Mouse (Mus musculus): ENCODE results near the gene Grin1.

Gene Grin1

DNA sequence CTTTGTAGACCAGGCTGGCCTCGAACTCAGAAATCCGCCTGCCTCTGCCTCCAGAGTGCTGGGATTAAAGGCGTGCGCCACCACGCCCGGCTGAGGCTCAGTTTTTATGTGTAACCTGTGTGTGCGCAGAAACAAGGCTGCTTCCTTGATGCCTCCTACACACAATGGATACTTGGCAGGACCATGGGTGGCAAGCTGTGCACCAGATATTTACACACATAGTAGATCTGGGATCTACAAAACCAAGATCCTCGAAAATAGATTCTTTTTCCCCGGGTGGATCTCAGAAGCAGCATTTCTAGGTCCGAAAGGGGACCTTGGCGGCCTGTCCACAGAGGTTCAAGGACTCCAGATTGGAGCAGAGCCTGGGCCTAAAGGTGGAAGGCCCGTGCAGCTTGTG, 57.1 kb downstream of the Grin1 start:
- ChIA-PET CTCF (interaction anchor here in 3 of 4 experiments (0.6 to 1.9 kb wide), 21 partner anchors 10 to 812 kb away, joined by 3 to 10 read pairs (median 4); partner anchors contain the start of genes Abca2 (in 1 of the 3), Anapc2 (in 1 of the 3), Arrdc1 (in 1 of the 3) and Lrrc26 (in 1 of the 3)), POLR2A (interaction anchor here (0.6 to 75.9 kb wide), 47 partner anchors 8 to 884 kb away, joined by 3 to 2347 read pairs (median 4); partner anchors contain the start of genes Anapc2 (in 4 of the 4), Ssna1 (in 4 of the 4), Nrarp (in 3 of the 4) and Fam166a (in 2 of the 4))

DNA sequence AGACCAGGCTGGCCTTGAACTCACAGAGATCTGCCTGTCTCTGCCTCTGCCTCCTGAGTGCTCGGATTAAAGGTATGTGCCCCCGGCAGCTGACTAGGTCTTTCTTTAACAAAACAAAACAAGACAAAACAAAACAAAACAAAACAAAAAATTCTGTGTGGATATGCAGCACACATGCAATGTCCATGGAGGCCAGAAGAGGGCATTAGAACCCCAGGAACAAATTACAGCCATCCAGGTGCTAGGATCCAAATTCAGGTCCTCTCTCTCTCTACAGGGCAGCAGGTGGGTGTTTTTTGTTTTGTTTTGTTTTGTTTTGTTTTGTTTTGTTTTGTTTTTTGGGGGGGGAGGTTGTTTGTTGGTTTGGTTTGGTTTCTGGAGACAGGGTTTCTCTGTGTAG, 60.1 kb downstream of the Grin1 start:
- ChIA-PET POLR2A (interaction anchor here in 3 of 4 experiments (0.7 to 75.9 kb wide), 5 partner anchors 13 to 197 kb away, joined by 3 to 2347 read pairs (median 4); partner anchors contain the start of genes Fam166a (in 2 of the 3), Nelfb (in 2 of the 3), Rnf224 (in 2 of the 3) and Slc34a3 (in 2 of the 3)), CTCF (interaction anchor here in 1 of 4 experiments (1.0 kb wide), 1 partner anchor 60 kb away, joined by 3 read pairs; the partner anchor contains the start of gene Grin1)

DNA sequence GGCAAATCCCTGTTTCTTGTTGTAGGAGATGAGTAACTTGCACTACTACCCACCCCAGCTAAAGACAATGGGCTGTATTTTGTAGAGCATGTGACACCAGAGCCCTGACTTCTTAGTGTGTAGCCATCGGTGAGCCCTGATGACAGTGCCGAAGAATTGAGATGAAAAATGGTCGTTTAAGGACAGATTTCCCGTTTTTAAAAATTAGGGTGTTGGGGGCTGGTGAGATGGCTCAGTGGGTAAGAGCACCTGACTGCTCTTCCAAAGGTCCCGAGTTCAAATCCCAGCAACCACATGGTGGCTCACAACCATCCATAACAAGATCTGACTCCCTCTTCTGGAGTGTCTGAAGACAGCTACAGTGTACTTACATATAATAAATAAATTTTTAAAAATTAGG, 61.7 kb downstream of the Grin1 start:
- POLR2A ChIA-PET = interaction anchor here in 2 of 4 experiments (1.1 to 75.9 kb wide), 5 partner anchors 13 to 63 kb away, joined by 3 to 2347 read pairs (median 25); partner anchors contain the start of genes Fam166a (in 2 of the 2), Nelfb (in 2 of the 2), Rnf224 (in 2 of the 2) and Slc34a3 (in 2 of the 2)
- CTCF ChIA-PET = interaction anchor here in 2 of 4 experiments (1.0 to 3.5 kb wide), 5 partner anchors 14 to 65 kb away, joined by 3 to 23 read pairs (median 5); no protein-coding TSS in a partner anchor

DNA sequence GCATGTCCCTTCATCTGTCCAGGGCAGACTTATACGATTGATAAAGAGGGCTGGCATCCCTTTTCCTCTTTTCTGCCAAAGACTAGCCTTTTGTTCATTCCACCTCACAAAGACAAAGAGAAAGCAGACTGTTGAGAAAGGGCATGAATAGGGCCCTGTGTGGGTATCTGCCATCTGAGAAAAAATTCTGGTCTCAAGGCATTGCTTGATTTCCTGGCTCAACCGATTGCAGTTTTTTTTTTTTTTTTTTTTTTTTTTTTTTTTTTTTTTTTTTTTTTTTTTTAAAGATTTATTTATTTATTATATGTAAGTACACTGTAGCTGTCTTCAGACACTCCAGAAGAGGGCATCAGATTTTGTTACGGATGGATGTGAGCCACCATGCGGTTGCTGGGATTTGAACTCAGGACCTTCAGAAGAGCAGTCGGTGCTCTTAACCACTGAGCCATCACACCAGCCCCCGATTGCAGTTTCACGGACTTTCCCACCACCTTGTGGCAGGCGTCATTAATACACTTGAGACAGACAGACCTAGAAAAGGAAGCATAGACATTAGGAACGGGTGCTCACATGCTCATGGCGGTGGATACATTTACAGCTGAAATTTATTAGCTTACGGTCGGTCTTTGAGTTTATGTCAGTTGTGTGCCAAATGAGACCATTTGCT, 62.4 kb downstream of the Grin1 start:
- ChIA-PET CTCF (interaction anchor here in 3 of 4 experiments (0.6 to 3.5 kb wide), 13 partner anchors 11 to 104 kb away, joined by 3 to 23 read pairs (median 4); partner anchors contain the start of genes AL732309.1 (in 1 of the 3) and Tor4a (in 1 of the 3)), POLR2A (interaction anchor here in 3 of 4 experiments (1.0 to 75.9 kb wide), 22 partner anchors 8 to 140 kb away, joined by 3 to 2347 read pairs (median 6); partner anchors contain the start of genes Tubb4b (in 3 of the 3), AL732309.1 (in 2 of the 3), Anapc2 (in 2 of the 3) and Cysrt1 (in 2 of the 3))

DNA sequence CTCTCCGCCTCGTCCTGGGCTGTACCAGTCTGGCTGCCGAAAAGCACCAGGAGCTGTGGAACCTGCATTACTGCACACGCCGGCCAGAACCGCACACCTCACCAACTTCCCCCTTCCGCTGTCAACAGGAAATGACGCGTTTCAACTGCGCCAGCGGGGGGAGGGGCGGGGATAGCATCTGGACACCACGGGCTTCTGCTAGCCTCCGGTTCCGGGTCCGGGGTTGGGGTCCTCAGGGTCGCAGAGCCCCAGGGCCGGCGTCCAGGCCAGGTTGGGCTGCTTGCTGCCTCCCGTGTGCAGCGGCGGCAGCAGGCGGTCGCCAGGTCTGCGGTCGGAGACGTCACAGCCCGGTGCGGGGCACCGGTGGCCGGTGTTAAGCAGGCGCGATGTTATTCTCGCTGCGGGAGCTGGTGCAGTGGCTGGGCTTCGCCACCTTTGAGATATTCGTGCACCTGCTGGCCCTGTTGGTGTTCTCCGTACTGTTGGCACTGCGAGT, 63.7 kb downstream of the Grin1 start, which contains the start of gene Tmem203:
Gene Tmem203 (plus strand): TSS at position 156 of the 496 bp plus-strand sequence.
- ChIA-PET CTCF (interaction anchor here (0.5 to 3.5 kb wide), 19 partner anchors 10 to 320 kb away, joined by 3 to 23 read pairs (median 3); partner anchors contain the start of genes AL732309.1 (in 1 of the 4), Arrdc1 (in 1 of the 4), Cysrt1 (in 1 of the 4) and Rnf208 (in 1 of the 4)), POLR2A (interaction anchor here (0.6 to 75.9 kb wide), 40 partner anchors 10 to 205 kb away, joined by 3 to 2347 read pairs (median 5); partner anchors contain the start of genes Anapc2 (in 3 of the 4), Cysrt1 (in 3 of the 4), Rnf208 (in 3 of the 4) and Ssna1 (in 3 of the 4))

DNA sequence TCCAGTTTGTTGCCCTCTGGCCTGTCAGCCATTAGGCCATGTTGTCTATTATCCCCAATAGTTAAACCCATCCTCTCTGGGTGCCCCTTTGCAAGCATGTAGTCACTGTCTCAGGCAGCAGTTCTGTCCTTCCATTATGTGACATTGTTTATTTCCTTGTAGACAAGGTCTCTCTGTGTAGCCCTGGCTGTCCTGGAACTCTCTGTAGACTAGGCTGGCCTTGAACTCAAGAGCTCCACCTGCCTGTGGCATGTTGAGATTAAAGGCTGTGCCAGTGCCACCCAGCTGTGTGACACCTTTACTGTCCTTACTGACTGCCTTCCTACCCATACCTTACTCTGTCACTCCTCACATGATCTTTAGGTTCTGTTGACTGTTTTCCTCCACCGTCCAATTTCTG, 66.7 kb downstream of the Grin1 start:
- ChIA-PET POLR2A (interaction anchor here (0.7 to 75.9 kb wide), 8 partner anchors 3 to 76 kb away, joined by 3 to 2347 read pairs (median 48); partner anchors contain the start of genes Cysrt1 (in 3 of the 4), Rnf208 (in 3 of the 4), Fam166a (in 2 of the 4) and Nelfb (in 2 of the 4)), CTCF (interaction anchor here (0.5 to 7.5 kb wide), 14 partner anchors 12 to 87 kb away, joined by 3 to 46 read pairs (median 3); no protein-coding TSS in a partner anchor)

DNA sequence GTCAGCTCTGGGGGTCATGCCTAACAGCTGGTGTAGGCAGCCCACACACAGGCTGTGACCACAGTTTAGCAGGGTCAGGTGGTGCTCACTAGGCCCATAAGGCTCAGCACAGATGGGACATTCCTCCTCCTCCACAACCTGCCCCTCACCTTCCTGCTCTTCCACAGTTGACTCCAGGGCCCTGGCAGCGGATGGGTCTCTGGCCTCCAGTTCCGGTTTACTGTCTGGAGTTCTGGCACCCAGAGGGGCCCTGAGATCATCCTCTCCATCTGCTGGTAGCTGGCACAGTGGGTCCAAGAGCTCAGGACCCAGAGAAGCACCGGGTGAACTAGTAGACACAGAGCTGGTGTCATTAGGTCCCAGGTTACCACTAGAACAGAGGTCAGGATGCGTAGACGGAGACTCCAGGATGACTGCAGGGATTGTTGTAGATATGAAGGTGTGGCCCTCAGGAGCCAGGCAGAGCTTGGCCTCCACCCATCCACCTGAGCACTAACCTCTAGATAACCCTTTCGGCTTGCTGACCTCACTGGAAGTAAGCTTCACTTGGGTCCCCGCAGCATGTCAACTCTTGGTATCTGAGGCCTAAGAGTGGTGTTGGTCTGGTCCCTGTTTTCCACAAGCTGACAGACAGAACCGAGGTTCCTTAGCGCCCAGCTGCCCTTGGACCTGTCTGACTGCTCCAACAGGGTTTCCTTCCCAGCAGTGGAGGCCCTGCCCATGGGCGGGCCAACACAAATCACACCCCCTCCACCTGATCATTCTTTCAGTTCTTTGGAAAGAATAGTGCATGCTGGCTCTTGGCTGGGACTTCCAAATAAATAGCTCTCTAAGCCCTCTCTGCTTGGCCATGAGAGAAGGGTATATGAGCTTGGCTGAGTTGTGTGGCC, 72.6 kb downstream of the Grin1 start, which contains the start of gene AL732309.1:
Gene AL732309.1 (minus strand): TSS at position 681 of the 890 bp plus-strand sequence.
- CTCF ChIA-PET = interaction anchor here (0.6 to 8.8 kb wide), 12 partner anchors 9 to 180 kb away, joined by 3 to 51 read pairs (median 4); partner anchors contain the start of genes Tmem203 (in 1 of the 4) and Tor4a (in 1 of the 4)
- POLR2A ChIA-PET = interaction anchor here (0.5 to 75.9 kb wide), 22 partner anchors 3 to 311 kb away, joined by 3 to 2347 read pairs (median 5); partner anchors contain the start of genes Tmem203 (in 3 of the 4), Tubb4b (in 3 of the 4), Fam166a (in 2 of the 4) and Nelfb (in 2 of the 4)

DNA sequence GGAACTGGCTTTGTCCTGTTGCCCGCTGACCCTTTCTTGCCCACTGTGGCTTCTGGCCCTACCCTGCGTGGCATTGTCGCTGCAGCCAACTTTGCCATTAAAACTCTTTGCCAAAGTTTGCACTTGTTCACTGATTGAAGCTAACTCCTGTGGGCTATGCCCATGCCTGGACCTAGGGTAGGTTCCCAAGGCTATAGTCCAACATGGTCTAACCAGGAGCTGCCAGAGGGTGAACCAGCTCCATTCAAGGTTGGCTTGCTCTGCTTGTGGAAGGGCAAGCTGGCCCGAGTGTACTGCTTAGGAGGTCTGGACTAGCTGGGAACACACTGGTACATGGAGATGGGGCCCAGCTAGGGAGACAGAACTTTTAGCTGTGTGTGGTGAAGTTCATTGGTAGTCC, 74.8 kb downstream of the Grin1 start:
- ChIA-PET CTCF (interaction anchor here in 3 of 4 experiments (0.9 to 8.8 kb wide), 3 partner anchors 16 kb away, joined by 6 to 51 read pairs (median 9); no protein-coding TSS in a partner anchor), POLR2A (interaction anchor here (0.7 to 75.9 kb wide), 13 partner anchors 6 to 92 kb away, joined by 3 to 2347 read pairs (median 6); partner anchors contain the start of genes Tmem203 (in 3 of the 4), Tubb4b (in 3 of the 4), Anapc2 (in 2 of the 4) and Fam166a (in 2 of the 4))

DNA sequence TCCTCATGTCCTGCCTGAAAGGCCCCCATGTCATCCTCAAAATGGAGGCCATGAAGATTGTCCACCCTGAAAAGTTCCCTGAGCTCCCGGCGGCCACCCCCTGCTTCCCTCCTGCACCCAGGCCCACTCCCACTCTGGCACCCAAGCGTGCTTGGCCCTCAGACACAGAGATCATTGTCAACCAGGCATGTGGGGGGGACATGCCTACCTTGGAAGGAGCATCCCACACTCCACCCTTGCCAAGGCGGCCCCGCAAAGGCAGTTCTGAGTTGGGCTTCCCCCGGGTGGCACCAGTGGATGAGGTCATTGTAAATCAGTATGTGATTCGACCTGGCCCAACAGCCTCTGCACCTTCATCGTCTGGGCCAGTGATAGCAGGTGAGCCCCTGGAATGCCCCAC, 75.6 kb downstream of the Grin1 start:
- POLR2A ChIA-PET = interaction anchor here in 3 of 4 experiments (0.8 to 75.9 kb wide), 11 partner anchors 6 to 308 kb away, joined by 3 to 2347 read pairs (median 10); partner anchors contain the start of genes Tubb4b (in 3 of the 3), Fam166a (in 2 of the 3), Nelfb (in 2 of the 3) and Rnf224 (in 2 of the 3)
- CTCF ChIA-PET = interaction anchor here in 3 of 4 experiments (1.8 to 8.8 kb wide), 3 partner anchors 14 to 15 kb away, joined by 7 to 54 read pairs (median 51); no protein-coding TSS in a partner anchor

DNA sequence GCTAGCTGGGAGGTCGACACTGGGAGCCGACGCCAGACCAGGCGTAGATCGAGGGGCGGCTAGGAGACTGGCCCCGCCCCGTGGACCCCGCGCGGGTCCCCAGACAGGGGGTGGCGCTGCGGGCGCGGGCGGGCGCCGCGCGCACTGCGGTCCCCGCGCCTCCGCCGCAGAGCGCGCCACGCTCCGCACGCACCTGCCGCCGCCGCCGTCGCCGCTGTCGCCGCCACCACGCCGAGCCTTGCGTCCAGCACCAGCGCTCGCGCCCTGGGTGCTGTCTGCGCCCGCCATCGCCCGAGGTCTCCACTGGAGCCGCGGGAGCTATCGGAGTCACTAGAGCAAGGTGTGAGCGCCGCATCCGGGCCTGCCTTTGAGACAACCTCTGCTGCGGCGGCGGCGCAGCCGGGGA, 76.9 kb downstream of the Grin1 start, which contains the start of the genes Rnf208 and Cysrt1:
Gene Rnf208 (plus strand): TSS at position 155 of the 406 bp plus-strand sequence.
Gene Cysrt1 (minus strand): TSS at position 352 of the 406 bp plus-strand sequence.
- CTCF ChIA-PET = interaction anchor here in 3 of 4 experiments (0.7 to 8.8 kb wide), 6 partner anchors 10 to 17 kb away, joined by 3 to 54 read pairs (median 5); partner anchors contain the start of genes Tmem203 (in 1 of the 3) and Tubb4b (in 1 of the 3)
- POLR2A ChIA-PET = interaction anchor here (0.6 to 75.9 kb wide), 23 partner anchors 8 to 464 kb away, joined by 3 to 2347 read pairs (median 5); partner anchors contain the start of genes Tmem203 (in 3 of the 4), Fam166a (in 2 of the 4), Nelfb (in 2 of the 4) and Nrarp (in 2 of the 4)

DNA sequence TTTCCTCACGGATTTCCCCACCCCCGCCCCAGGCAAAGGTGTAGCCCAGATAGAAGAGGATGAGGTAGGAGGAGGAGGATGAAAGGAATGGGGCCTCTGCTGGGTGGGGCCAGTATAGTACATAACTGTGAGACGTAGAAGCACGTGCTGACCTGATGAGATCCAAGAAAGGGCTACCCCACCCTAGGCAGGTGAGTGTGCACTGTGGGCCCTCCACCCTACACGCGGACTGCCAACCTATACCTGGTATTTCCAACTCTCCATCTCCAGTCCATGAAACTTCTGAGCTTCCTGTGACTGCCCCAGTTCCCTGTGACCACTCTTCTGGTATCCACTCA, 77.6 kb downstream of the Grin1 start:
- POLR2A ChIA-PET = interaction anchor here in 3 of 4 experiments (1.2 to 75.9 kb wide), 15 partner anchors 8 to 306 kb away, joined by 3 to 2347 read pairs (median 7); partner anchors contain the start of genes Tmem203 (in 3 of the 3), Fam166a (in 2 of the 3), Nelfb (in 2 of the 3) and Rnf224 (in 2 of the 3)
- CTCF ChIA-PET = interaction anchor here in 2 of 4 experiments (0.5 to 4.7 kb wide), 5 partner anchors 12 to 185 kb away, joined by 3 to 54 read pairs (median 3); partner anchors contain the start of genes Tmem203 (in 1 of the 2) and Tubb4b (in 1 of the 2)
